Mouse (Mus musculus): Measurements from ENCODE around the gene Loxl4. TPM values are rescaled to one million over a fixed set of nuclear protein-coding genes. Genes with fewer than 3 reads are reported as not detected.

The Loxl4 gene
- polyA plus RNA-seq, 1 experiment = 1.2 TPM

GRCm38 (mm10) chr19:42613116-42613515 lies 503 bp upstream of the Loxl4 start:
- no peak for DNase-seq (ENCODE audit: low read depth, low spot score)
- WGBS = 10% methylated on average over 7 of the region's 7 CpGs

GRCm38 (mm10) chr19:42611746-42612145 lies 867 bp downstream of the Loxl4 start:
- WGBS = 69% methylated on average over 4 of the region's 4 CpGs
- no peak for DNase-seq (ENCODE audit: low read depth, low spot score)

DNA sequence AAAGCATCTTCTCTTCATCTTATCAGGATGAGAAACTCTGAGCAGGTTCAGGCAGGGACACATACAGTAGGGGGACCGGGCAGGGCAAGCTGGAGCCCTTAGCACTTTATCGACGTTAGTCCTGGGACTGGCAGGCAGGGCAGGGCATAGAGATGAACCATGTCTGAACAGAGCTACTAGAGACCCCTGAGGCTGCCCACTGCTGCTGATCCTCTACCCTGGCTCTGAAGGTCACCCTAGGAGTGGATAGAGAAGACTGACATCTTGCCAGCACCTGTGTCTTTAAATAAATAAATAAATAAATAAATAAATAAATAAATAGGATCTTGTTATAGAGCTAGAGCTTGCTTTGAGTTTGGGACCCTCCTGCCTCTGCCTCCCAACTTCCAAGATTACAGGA lies 2.9 kb downstream of the Loxl4 start:
- no peak for DNase-seq (ENCODE audit: low read depth, low spot score)
- 88% methylated on average over 3 of the region's 3 CpGs for WGBS

DNA sequence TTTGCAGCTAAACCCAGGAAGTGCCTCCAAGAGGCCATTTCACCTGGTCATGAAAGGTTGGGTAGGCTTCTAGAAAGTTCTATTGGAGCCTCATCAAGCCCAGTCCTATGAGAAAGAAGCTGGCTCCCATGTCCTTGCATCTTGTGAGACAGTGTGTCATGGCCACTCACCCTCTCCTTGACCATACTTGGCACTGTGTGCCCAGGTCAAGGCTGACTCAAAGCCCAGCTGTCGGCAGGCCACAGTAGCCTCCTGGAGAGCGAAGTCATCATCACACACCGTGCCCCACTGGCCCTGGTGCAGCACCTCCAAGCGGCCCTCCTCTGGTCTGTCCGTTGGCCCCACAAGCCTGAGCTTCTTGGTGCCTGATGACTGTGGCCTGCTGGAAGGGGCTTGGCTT lies 4.5 kb downstream of the Loxl4 start:
- WGBS = 94% methylated on average over 5 of the region's 5 CpGs
- DNase-seq (ENCODE audit: low read depth, low spot score) = no peak

GRCm38 (mm10) chr19:42602576-42602975 lies 10.0 kb downstream of the Loxl4 start:
- DNase-seq (ENCODE audit: low read depth, low spot score) = no peak
- WGBS = 58% methylated on average over 8 of the region's 8 CpGs

GRCm38 (mm10) chr19:42602041-42602440 lies 10.6 kb downstream of the Loxl4 start:
- DNase-seq (ENCODE audit: low read depth, low spot score) = no peak
- WGBS = 81% methylated on average over 8 of the region's 8 CpGs

DNA sequence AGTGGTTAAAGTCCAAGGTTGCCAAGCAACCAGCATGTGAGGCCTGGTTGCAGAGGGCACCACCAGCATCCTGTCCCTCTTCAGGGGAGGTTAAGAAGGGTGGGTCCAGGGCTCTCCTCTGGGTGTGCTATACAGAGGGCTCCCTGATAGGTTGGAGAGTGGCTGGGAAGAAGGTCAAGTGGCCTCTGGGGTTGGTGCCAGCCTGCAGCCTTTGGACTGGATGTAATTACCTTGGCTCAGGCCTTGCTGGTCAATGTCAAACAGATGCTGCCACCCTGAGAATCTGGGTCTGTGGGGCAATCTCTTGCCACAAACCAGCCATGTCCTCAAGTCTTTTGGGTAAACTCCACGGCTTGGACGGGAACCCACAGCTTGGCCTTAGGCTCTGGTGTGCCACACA lies 11.2 kb downstream of the Loxl4 start:
- 90% methylated on average over 2 of the region's 2 CpGs for WGBS
- no peak for DNase-seq (ENCODE audit: low read depth, low spot score)

DNA sequence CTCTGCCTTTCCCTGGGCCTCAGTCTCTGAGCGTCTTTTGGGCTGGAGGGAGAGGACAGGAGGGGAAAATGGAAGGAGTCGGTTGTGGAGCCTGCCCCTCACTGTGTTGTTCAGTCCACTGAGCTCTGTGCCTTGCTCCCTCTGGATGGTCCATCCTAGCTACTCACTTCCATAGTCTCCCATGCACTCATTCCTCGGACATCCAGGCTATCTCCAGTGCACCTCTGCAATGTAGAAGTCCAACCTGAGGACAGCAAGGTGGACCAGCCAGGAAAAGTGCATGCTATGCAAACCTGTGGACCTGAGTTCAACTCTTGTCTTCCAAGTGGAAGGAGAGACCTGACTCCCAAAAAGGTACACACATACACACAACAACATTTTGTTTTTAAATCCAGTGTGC lies 12.0 kb downstream of the Loxl4 start:
- WGBS = 47% methylated on average over 3 of the region's 3 CpGs
- DNase-seq (ENCODE audit: low read depth, low spot score) = no peak

DNA sequence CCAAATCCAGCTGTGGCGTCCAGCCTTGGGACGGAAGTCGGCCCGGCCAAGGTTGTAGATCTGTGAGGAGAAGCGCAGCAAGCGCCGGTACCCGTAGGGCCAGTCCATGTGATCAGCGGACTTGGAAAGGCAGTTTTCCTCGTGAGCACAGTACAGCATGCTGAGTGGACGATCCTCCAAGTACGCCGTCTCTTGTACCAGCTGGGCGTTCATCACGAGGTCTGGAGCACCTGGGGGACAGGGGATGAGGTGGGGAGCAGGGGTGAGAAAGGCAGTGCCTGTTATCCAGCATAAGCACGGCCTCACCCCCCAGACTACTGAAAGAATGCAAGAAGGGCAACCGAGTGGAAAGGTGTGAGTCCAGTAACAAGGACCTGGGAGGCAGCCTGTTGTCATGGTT lies 12.7 kb downstream of the Loxl4 start:
- no peak for DNase-seq (ENCODE audit: low read depth, low spot score)
- 78% methylated on average over 17 of the region's 17 CpGs for WGBS

- no peak for DNase-seq (ENCODE audit: low read depth, low spot score)
- 93% methylated on average over 6 of the region's 6 CpGs for WGBS
These were observed 14.7 kb downstream of the Loxl4 start for GRCm38 (mm10) chr19:42597896-42598295.

GRCm38 (mm10) chr19:42597286-42597685 lies 15.3 kb downstream of the Loxl4 start:
- no peak for DNase-seq (ENCODE audit: low read depth, low spot score)
- 92% methylated on average over 12 of the region's 12 CpGs for WGBS

DNA sequence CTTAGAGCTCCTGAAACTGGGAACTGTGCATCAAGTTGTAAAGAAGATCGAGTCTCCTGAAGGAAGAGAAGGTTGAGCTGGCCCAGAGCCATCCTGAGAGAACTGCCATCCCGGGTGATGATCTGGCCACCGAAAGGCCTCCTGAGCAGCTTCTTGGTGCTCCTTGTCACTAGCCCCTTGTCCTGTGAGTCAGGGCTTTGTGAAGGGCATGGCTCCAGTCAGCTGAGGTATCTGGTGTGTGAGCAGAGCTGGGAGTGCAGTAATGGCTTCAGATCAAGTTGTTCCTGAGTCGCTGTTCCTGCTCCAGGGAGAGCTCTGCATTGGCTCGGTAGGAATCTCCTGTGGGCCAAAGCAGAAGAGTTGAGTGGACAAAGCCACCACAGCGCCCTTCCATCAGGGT lies 17.5 kb downstream of the Loxl4 start:
- WGBS = 92% methylated on average over 6 of the region's 6 CpGs
- DNase-seq (ENCODE audit: low read depth, low spot score) = no peak

DNA sequence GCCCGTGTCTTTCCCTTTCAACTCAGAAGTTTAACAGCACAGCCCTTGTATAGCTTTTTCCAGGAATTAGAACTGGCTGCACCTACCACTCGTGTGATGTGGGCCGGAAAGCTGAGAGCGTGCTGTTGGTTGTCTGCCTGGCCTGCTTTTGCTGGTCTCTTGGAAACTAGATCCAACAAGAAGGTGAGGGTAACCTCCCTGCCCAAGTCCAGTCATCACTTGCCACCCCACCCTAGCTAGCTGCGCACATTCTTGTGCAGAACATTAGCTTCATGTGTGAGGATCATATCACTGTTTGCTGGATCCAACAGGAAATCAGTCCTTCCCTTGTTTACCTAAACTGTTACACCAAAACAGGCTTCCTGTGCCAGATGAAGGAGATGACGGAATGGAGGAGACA lies 19.2 kb downstream of the Loxl4 start:
- DNase-seq (ENCODE audit: low read depth, low spot score) = no peak
- WGBS = 85% methylated on average over 6 of the region's 6 CpGs

DNA sequence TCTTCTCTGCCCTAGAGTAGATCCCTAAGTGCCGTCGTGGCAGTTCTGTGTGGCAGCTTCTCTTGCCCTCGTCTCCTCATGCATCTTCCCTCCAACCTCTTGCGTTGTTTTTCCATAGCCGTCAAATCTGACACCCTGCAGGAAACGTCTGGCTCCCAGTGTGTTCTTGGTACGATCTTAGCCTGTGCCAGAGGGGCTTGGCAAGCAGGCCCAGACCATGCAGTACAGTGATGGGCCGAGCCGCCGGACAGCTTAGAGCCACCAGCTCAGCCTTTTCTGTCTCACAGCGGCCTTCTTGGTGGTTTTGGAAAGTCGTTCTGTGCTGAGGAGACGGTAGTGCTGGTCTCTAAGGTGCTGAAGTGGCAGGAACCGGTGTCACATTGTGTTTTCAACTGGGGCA lies 21.1 kb downstream of the Loxl4 start:
- DNase-seq (ENCODE audit: low read depth, low spot score) = no peak
- WGBS = 89% methylated on average over 14 of the region's 14 CpGs

DNA sequence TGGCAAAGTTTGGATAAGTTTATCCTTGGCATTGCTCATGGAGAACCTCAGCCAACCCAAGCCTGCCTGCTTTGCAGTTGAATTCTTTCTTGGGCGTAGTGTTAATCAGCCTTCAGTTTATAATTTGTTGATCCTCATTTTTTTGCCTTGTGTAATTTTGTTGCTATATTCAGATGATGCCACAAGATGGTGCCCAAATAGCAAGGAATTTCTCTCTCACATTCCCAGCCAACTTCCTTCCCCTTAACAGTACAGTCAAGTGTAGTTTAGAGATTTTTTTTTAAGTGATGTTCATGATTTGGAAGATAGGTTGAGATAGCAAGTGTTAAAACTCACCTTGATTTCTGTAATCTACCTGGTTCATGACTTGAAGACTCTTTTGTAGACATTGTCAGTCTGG lies 23.4 kb downstream of the Loxl4 start:
- no peak for DNase-seq (ENCODE audit: low read depth, low spot score)
- 63% methylated on average over 1 of the region's 1 CpGs for WGBS

DNA sequence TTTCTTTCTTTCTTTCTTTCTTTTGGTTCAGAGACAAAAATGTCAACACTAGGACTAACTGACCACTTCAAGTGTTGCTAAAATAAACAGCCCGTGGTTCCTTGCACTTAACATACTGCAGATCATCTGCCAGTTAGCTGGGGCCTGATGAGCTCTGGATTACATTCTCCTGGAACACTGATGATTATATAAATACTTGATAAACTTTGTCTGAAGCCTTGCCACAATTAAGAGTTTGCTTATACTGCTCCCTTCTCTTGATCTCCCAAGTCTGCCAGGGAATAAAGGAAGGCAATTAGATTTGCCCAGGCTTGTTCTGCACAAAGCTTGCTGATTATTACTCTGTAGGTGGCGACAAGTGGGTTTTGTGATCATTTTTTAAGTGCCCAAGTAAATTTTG lies 24.9 kb downstream of the Loxl4 start:
- DNase-seq (ENCODE audit: low read depth, low spot score) = no peak
- 68% methylated on average over 2 of the region's 2 CpGs for WGBS

- no peak for DNase-seq (ENCODE audit: low read depth, low spot score)
- 94% methylated on average over 3 of the region's 3 CpGs for WGBS
These were observed 28.4 kb downstream of the Loxl4 start for GRCm38 (mm10) chr19:42584188-42584587.

DNA sequence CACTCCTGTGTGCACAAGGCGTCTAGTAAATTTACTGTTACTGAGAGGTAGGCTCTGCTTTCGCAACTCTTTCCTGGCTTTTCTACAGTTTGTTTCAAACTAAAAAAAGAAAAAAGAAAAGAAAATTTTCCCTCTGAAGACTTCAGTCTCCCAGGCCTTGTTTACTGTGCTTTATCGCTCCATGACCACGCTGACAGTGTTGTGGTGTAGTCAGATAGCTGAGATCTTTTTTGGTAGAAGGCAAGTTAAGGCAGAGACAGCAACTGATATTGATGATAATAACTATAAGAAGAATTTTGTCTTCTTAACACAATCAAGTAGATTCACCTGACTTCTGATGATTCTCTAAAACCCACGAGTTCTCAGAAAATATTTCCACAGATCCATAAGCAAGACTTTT lies 28.9 kb downstream of the Loxl4 start:
- DNase-seq (ENCODE audit: low read depth, low spot score) = no peak
- WGBS = 93% methylated on average over 5 of the region's 5 CpGs

DNA sequence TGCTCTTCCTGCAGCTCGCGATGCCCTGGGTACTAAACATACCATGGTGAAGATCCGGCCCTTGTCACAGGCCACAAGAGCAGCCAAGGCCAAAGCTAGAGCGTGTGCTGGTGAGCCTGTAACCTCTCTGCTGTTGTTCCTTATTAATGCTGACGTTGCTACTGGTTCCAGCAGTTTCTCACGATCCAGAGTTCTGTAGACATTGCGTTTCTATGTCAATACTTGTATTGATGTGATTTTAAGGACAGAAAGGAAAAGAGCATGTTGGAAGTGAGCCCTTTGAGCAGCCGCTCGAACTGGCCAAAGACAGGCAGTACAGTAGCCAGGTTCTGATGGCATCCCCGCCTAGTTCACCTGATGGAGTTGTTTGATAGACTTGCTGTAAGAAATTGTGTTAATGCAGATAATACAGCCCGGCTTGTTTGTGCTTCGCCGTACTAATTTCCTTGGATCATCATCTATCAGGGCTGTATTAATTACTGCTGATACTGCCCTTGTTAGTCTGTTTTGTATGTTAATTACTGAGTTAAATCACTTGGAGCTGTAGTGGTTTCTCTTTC lies 29.7 kb downstream of the Loxl4 start:
- no peak for DNase-seq (ENCODE audit: low read depth, low spot score)
- 93% methylated on average over 13 of the region's 13 CpGs for WGBS

GRCm38 (mm10) chr19:42580701-42581100 lies 31.9 kb downstream of the Loxl4 start:
- no peak for DNase-seq (ENCODE audit: low read depth, low spot score)
- WGBS = 76% methylated on average over 4 of the region's 4 CpGs

- 74% methylated on average over 4 of the region's 4 CpGs for WGBS
- no peak for DNase-seq (ENCODE audit: low read depth, low spot score)
These were observed 34.0 kb downstream of the Loxl4 start for GRCm38 (mm10) chr19:42578631-42579030.

GRCm38 (mm10) chr19:42576856-42577255 lies 35.8 kb downstream of the Loxl4 start:
- 82% methylated on average over 1 of the region's 1 CpGs for WGBS
- DNase-seq (ENCODE audit: low read depth, low spot score) = no peak
